Mouse (Mus musculus): ENCODE measurements around the gene Catsper2.
A peak's percentile ranks its signal among the peaks of the same experiment; 100 is the strongest.

The Catsper2 gene

GRCm38 (mm10) chr2:121354820-121355592, 58.6 kb downstream of the Catsper2 start, which contains the start of gene Ppip5k1:
Gene Ppip5k1, minus strand, starts transcription at chr2:121355396.
- peak; percentile 95 for DNase-seq (ENCODE audit: low read depth, low spot score)

- DNase-seq (ENCODE audit: low read depth, low spot score): no peak
Observed at GRCm38 (mm10) chr2:121354378-121354777, 59.2 kb downstream of the Catsper2 start.

GRCm38 (mm10) chr2:121353156-121353555, 60.4 kb downstream of the Catsper2 start:
- DNase-seq (ENCODE audit: low read depth, low spot score): no peak

Measured in forelimb bud, embryonic 11.5 days (tissue).